ENCODE assay signal across 18 mouse cellular contexts in the genomic region with DNA sequence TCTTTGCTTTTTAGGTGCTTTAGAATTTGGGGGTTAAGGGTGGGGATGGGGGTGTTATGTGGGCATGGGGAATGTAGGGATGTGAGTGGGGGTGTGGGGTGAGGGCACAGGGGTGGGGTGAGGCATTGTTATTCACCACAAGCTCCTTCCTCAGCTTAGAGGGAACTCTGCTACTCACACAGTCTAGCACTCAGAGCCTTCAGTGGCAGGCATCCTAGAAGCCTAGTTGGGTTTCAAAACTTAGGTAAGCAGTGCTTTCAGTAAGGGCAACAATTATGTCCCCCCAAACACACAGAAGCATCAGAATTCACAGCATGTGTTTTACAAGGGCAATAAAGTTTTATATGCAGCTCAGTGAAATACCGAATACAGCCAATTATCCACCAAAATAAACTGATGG.
"Had no signal": no experiment of that assay in that cellular context is flagged by ENCODE, and none has a peak within 500 bp of the region (broad histone marks: within the 10 kb centered on the region; RNA-seq: fewer than 3 reads in every experiment).

No protein-coding gene starts in this region.

- H3K9ac ChIP-seq: liver, embryonic 13.5 days; neural tube, embryonic 12.5 days had no signal

- H3K9me3 ChIP-seq: liver, embryonic 13.5 days; neural tube, embryonic 12.5 days had no signal

- H3K4me1 ChIP-seq: liver, embryonic 13.5 days had no signal

- H3K36me3 ChIP-seq: liver, embryonic 13.5 days; neural tube, embryonic 12.5 days had no signal

- H3K27me3 ChIP-seq: liver, embryonic 13.5 days had no signal

- H3K4me2 ChIP-seq: liver, embryonic 13.5 days; midbrain, embryonic 11.5 days; neural tube, embryonic 12.5 days had no signal

- ATAC-seq: intestine, postnatal 0 days had no signal

- DNase-seq: kidney, adult 2 months; kidney, postnatal 25 days; liver, embryonic 13.5 days; lung, adult 2 months; lung, postnatal 14 days; lung, postnatal 4 days; midbrain, embryonic 14.5 days; right cerebral cortex, adult 18-20 months; right cerebral cortex, postnatal 14 days; right cerebral cortex, postnatal 4 days; thymus, adult 2 months; thymus, postnatal 14 days; thymus, postnatal 4 days had no signal

- H3K27ac ChIP-seq: kidney, postnatal 0 days; liver, embryonic 13.5 days; neural tube, embryonic 12.5 days; stomach, postnatal 0 days had no signal

- H3K4me3 ChIP-seq: liver, embryonic 13.5 days; neural tube, embryonic 12.5 days had no signal
